Mouse (Mus musculus): ENCODE measurements at regions not wholly inside any gene's neighbourhood (a gene's known extent, or its start where the extent isn't known, plus 50 kb on each side); places are given as distances from the start of the nearest gene placed in this dataset.

- TF ChIP-seq POLR2A (IDR thresholded peaks at IDR 0.05; ENCODE audit: control insufficient read depth in 1 of 2, insufficient read depth in 1 of 2, low read depth in 1 of 2, low read length in 2 of 2, poor library complexity in 1 of 2): no peak
- TF ChIP-seq TBP (IDR thresholded peaks at IDR 0.05; ENCODE audit: low read depth, low read length): no peak
- no peak for TF ChIP-seq CTCF (IDR thresholded peaks at IDR 0.05 in 2 of 3, conservative IDR thresholded peaks at IDR 0.05 in 1 of 3; ENCODE audit: control insufficient read depth in 1 of 3, insufficient read depth in 1 of 3, low read depth in 2 of 3, low read length in 3 of 3, poor library complexity in 1 of 3, severe bottlenecking in 1 of 3)
- TF ChIP-seq EP300 (IDR thresholded peaks at IDR 0.05; ENCODE audit: low read depth in 1 of 2, low read length in 2 of 2): no peak
- no peak for TF ChIP-seq CHD1 (IDR thresholded peaks at IDR 0.05; ENCODE audit: low read depth, low read length)
- TF ChIP-seq ZNF384 (IDR thresholded peaks at IDR 0.05; ENCODE audit: low read depth, low read length): no peak
- no peak for TF ChIP-seq CHD2 (IDR thresholded peaks at IDR 0.05; ENCODE audit: low read length)
- no peak for TF ChIP-seq GABPA (IDR thresholded peaks at IDR 0.05; ENCODE audit: low read depth, low read length)
These were observed 75.8 kb upstream of the Maf start for GRCm38 (mm10) chr8:115783364-115783763.

Measured in MEL (cell line).